Mouse (Mus musculus) gastrocnemius, postnatal 36 days (tissue): ENCODE measurements around the gene Krtap24-1. TPM values are rescaled to one million over a fixed set of nuclear protein-coding genes. Genes with fewer than 3 reads are reported as not detected.
A peak's percentile ranks its signal among the peaks of the same experiment; 100 is the strongest.

Source experiments
- DNase-seq, 2 experiments: peaks; one replicate each; pipeline ENCODE4 v3.0.0; 2022
- intact Hi-C: fragments of 180-260 bp; cut with DNase I; formaldehyde crosslinking; loops from one replicate; pipeline ENCODE4 v1.15.1; 2025
- long read RNA-seq, 2 experiments: library from polyadenylated mRNA; stranded (forward); transcript quantifications; one replicate each; pipeline ENCODE4 v2.0.0; 2021
- total RNA-seq, 2 experiments: library from RNA; stranded (reverse); gene quantifications; 2 replicates each; pipeline ENCODE4 v1.2.3; 2021

Krtap24-1 gene
- not detected for total RNA-seq
- long read RNA-seq, experiment 1, result 0 reads
- long read RNA-seq, experiment 2, result 0 reads

- intact Hi-C loops, result no loop called here
- DNase-seq, result peak in 1 of 2 experiments; percentile 10
These were observed at the start of gene Krtap24-1 for GRCm38 (mm10) chr16:88611922-88612321. Krtap24-1 (minus strand) TSS chr16:88612279.

- DNase-seq, result no peak
- intact Hi-C loops, result loop anchor here (5.0 kb wide), 2 partner anchors 165 to 195 kb away; partner anchors contain the start of gene Krtap15
These were observed 45.3 kb upstream of the Krtap24-1 start for GRCm38 (mm10) chr16:88657426-88657825.

GRCm38 (mm10) chr16:88651952-88652351, 39.9 kb upstream of the Krtap24-1 start:
- no peak for DNase-seq
- intact Hi-C loops, result no loop called here

GRCm38 (mm10) chr16:88651082-88651481, 39.0 kb upstream of the Krtap24-1 start:
- intact Hi-C loops, result no loop called here
- DNase-seq, result no peak

DNA sequence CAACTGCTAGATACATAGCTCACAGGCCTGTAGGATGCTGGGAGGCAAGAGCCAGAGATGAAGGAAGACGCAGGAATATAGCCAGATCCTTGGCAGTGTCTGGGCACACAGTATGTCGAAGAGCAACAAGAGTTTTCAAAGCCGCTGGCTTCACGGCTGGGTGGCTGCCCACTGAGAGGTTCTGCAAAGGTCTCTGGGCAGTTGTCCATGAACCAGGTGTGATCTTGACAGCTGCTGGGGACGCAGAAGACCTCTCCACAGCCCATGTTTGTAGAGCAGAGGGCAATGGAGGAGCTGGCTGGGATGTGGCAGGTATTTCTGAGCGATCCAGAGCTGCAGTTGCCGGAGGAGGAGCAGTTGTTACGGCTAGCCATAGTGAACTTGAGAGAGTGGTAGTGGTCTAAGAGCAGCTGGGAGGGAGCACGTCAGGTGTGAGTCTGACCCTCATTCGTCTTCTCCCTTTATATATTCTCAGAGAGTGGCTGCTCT, 35.3 kb upstream of the Krtap24-1 start, which contains the start of gene Krtap26-1:
Gene Krtap26-1 (minus strand): TSS at position 439 of the 489 bp plus-strand sequence.
- no peak for DNase-seq
- intact Hi-C loops, result no loop called here

- DNase-seq, result no peak
- intact Hi-C loops, result no loop called here
These were observed 34.5 kb upstream of the Krtap24-1 start for GRCm38 (mm10) chr16:88646366-88647111.

DNA sequence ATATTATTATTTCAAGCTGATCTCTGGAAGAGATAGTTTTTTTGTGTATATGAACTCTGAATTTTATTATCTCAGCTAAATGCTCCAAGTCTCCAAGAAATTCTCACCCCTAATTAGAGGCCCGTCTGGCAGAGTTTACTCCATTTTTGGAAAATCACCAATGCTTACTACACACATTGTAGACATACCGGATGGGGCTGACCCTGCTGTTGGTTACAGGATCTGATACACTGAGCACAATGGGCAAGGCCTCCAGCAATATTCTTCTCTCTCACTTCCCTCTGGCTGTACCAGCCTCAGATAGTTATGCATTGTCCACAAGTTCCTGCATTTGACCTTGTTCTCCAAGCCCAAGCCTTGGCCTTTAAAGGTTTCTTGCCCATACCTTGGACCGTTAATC, 28.0 kb upstream of the Krtap24-1 start:
- intact Hi-C loops, result no loop called here

GRCm38 (mm10) chr16:88635142-88635541, 23.1 kb upstream of the Krtap24-1 start:
- no peak for DNase-seq
- intact Hi-C loops, result no loop called here

More for the DNA sequence above, 28.0 kb upstream of the Krtap24-1 start:
- no peak for DNase-seq

GRCm38 (mm10) chr16:88631474-88631873, 19.4 kb upstream of the Krtap24-1 start:
- intact Hi-C loops, result no loop called here
- DNase-seq, result no peak

DNA sequence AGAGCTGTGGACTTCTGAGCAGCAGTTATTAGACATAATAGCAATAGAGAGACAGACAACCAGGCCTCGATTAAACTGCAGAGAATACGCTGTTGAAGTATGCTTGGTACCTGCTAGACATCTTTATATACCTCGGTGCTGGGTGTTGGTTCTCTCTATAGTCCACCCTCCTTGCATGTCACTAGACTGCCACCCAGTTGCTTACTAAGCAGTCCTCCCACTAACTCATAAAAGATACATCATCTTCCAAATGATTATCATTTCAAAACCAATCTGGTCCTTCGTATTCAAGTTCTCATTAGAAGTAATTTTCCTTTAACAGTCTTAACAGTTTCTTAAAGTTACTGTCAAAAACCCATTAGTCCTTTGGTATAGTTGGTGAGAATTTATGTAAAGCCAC, 15.5 kb upstream of the Krtap24-1 start, which contains the start of gene 2310079G19Rik:
Gene 2310079G19Rik (minus strand): TSS at position 101 of the 400 bp plus-strand sequence.
- DNase-seq, result no peak
- intact Hi-C loops, result no loop called here

DNA sequence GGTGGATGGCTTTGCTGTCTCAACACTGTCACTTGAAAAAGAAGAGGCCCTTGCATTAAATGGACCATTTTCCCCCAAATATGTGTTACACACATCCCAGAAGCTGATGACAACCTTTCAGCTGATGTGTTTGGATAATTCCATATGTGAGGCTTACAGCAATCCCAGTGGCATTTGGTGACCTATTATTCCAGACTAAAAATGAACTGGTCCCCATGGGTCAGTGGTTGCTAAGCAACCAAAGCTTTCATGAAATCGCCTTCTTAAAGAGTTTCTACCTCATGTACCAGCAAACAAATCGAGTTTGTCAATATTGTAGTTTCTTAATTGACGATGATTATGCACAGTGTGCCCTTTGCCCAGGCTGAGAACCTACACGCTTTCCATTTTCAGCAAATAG, 633 bp upstream of the Krtap24-1 start:
- intact Hi-C loops, result no loop called here
- DNase-seq, result no peak

- DNase-seq, result no peak
- intact Hi-C loops, result no loop called here
These were observed 7.5 kb downstream of the Krtap24-1 start for GRCm38 (mm10) chr16:88604570-88604969.

DNA sequence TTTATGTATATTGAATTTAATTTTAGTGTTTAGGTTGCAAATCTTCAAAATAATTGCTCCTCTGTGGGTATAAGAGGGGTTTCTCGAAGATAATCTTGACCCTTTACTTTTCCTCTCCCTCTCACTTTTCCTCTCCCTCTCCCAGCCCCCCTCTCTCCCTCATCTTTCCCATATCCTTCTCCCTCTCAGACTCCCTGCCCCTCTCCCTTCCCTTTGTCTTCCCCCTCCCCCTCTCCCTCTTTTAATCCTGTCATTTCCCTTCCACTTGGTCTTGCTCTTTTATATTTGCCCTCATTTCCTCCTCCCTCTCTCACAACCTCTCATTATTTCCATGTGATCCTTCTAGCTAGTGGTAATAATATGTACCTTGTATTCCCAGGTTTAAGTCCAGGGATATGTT, 9.6 kb downstream of the Krtap24-1 start:
- DNase-seq, result no peak
- intact Hi-C loops, result no loop called here

DNA sequence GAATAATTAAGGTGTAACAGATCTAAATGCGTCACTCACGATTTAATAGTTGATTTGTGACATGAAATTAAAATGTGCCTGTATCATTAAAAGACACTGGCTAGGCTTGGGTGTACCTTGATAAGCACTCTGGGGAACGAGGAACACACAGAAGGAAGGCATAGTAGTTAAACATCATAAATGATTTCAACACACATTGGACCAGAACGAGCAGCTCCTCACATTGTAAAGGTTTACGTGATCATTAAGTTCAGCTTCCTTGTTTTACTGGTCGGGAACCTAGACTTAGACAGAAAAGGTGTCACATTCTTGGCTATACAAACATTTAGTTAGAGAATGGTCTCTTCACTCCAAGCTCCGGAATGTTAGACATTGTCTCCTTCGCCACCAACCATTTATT, 11.8 kb downstream of the Krtap24-1 start:
- no peak for DNase-seq
- intact Hi-C loops, result no loop called here

- intact Hi-C loops, result no loop called here
These were observed 12.4 kb downstream of the Krtap24-1 start for GRCm38 (mm10) chr16:88599504-88600237.

GRCm38 (mm10) chr16:88592758-88593157, 19.3 kb downstream of the Krtap24-1 start:
- intact Hi-C loops, result loop anchor here (5.0 kb wide), 1 partner anchor 200 kb away; no protein-coding TSS in a partner anchor

More at GRCm38 (mm10) chr16:88599504-88600237, 12.4 kb downstream of the Krtap24-1 start:
- no peak for DNase-seq

GRCm38 (mm10) chr16:88583338-88583737, 28.7 kb downstream of the Krtap24-1 start:
- intact Hi-C loops, result no loop called here
- DNase-seq, result no peak

More at GRCm38 (mm10) chr16:88592758-88593157, 19.3 kb downstream of the Krtap24-1 start:
- no peak for DNase-seq

GRCm38 (mm10) chr16:88575885-88576679, 36.0 kb downstream of the Krtap24-1 start:
- no peak for DNase-seq
- intact Hi-C loops, result no loop called here

GRCm38 (mm10) chr16:88572904-88573404, 39.1 kb downstream of the Krtap24-1 start:
- DNase-seq, result no peak
- intact Hi-C loops, result no loop called here

DNA sequence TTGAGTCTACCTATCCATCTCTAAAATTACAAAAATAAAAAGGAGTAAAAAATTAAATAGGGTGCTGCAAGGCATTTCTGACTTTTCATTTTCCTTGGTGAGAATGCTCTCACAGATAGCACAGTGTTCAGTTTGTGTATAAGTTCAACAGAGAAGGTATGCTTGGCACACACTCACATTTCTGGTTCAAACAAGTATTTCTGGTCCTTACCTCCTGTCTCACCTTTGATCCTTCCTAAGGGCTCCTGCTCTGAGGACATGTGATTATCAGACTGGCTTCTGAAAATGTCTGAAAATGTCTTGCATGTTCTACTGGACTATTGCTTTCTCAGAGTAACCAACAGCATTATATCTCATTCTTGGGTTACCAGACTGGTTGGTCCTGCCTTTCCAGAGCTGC, 41.9 kb downstream of the Krtap24-1 start:
- no peak for DNase-seq
- intact Hi-C loops, result no loop called here
